Mouse (Mus musculus) hindbrain, postnatal 0 days (tissue): Measurements from ENCODE around the gene Adgrg3. TPM values are rescaled to one million over a fixed set of nuclear protein-coding genes. Genes with fewer than 3 reads are reported as not detected.

Experiments
- ATAC-seq: fragments of 200-750 bp; cut with Nextera tagmentation; 2 replicates; pipeline ENCODE4 v1.8.0; 2017; ENCODE audit warnings: mild to moderate bottlenecking, moderate TSS enrichment, moderate library complexity
- DNase-seq: peaks from one replicate; pipeline ENCODE4 v3.0.0-alpha.2; 2015; ENCODE audit warnings: low spot score
- H3K27ac ChIP-seq: fragments of 300-500 bp; sonication (generic); 2 replicates; pipeline ENCODE4 v1.5.1; 2014; ENCODE audit warnings: mild to moderate bottlenecking
- H3K27me3 ChIP-seq: fragments of 300-500 bp; sonication (generic); 2 replicates; pipeline ENCODE4 v1.6.1; 2014; ENCODE audit warnings: low read length, mixed read lengths; ENCODE audit not compliant: insufficient read depth
- H3K36me3 ChIP-seq: fragments of 300-500 bp; sonication (generic); 2 replicates; pipeline ENCODE4 v1.6.1; 2014; ENCODE audit warnings: low read length, mixed read lengths; ENCODE audit not compliant: insufficient read depth
- H3K4me1 ChIP-seq: fragments of 300-500 bp; sonication (generic); 2 replicates; pipeline ENCODE4 v1.6.1; 2014; ENCODE audit warnings: antibody characterized with exemption, low read length, mixed read lengths; ENCODE audit not compliant: insufficient read depth
- H3K4me2 ChIP-seq: fragments of 300-500 bp; sonication (generic); 2 replicates; pipeline ENCODE4 v1.6.1; 2014; ENCODE audit warnings: low read depth, mild to moderate bottlenecking, low read length, moderate library complexity, mixed read lengths
- H3K4me3 ChIP-seq: fragments of 300-500 bp; sonication (generic); 2 replicates; pipeline ENCODE4 v1.5.1; 2014; ENCODE audit warnings: low read length
- H3K9ac ChIP-seq: fragments of 300-500 bp; sonication (generic); replicated peaks from 2 replicates; pipeline ENCODE4 v1.6.1; 2014; ENCODE audit warnings: mild to moderate bottlenecking, low read length, moderate library complexity, mixed read lengths
- H3K9me3 ChIP-seq: fragments of 300-500 bp; sonication (generic); 2 replicates; pipeline ENCODE4 v1.6.1; 2016; ENCODE audit warnings: low read length, mixed read lengths
- CTCF ChIP-seq: IDR thresholded peaks from 2 replicates; pipeline ENCODE4 v1.5.1; 2016; ENCODE audit warnings: antibody characterized with exemption, control low read depth, low read depth
- WGBS: fragments of 180-500 bp; shearing (Covaris S2); extraction: QIAGEN DNeasy Blood & Tissue Kit; methylation state at CpG from one replicate; pipeline ENCODE4 v1.1.7; 2014; 5-methylcytosine and 5-hydroxymethylcytosine counted together
- polyA plus RNA-seq: library from polyadenylated mRNA; unstranded; fragments of >200 nt; fragmentation: Nextera tagmentation; extraction: Ambion mirVana; gene quantifications from 2 replicates; pipeline ENCODE4 v1.2.1, GENCODE M21; 2015
- total RNA-seq: library from RNA; depleted of rRNA; stranded (reverse); fragments of >200 nt; gene quantifications from 2 replicates; pipeline ENCODE4 v1.2.3, GENCODE M21; 2014

The Adgrg3 gene
- total and polyA plus RNA-seq, 2 experiments from 2014 or later: 0.54 to 1.3 TPM

GRCm38 (mm10) chr8:95001165-95001564 lies 16.3 kb upstream of the Adgrg3 start:
- DNase-seq (no peak), ATAC-seq (no peak)
- H3K9ac ChIP-seq: no peak overlapping the region
- no peaks in the 10 kb centered on the region for H3K9me3 ChIP-seq
- H3K4me3 ChIP-seq: no peak overlapping the region
- H3K4me1 ChIP-seq: peaks cover 46% of the 10 kb centered on the region
- peaks cover 31% of the 10 kb centered on the region for H3K36me3 ChIP-seq
- no peaks in the 10 kb centered on the region for H3K27me3 ChIP-seq
- peak overlapping the region; percentile 95 for H3K27ac ChIP-seq
- WGBS: 70% methylated on average over 5 of the region's 5 CpGs
- TF ChIP-seq CTCF: no peak
- peak overlapping the region; percentile 1; the same call in 1 of the 2 replicates for H3K4me2 ChIP-seq

GRCm38 (mm10) chr8:95001655-95002054 lies 15.8 kb upstream of the Adgrg3 start:
- ATAC-seq (peak; percentile 60), DNase-seq (peak; percentile 89)
- no peak overlapping the region for H3K9ac ChIP-seq
- H3K4me3 ChIP-seq: no peak overlapping the region
- peaks cover 43% of the 10 kb centered on the region for H3K4me1 ChIP-seq
- no peak overlapping the region for H3K4me2 ChIP-seq
- peak; percentile 99 for TF ChIP-seq CTCF
- H3K36me3 ChIP-seq: peaks cover 34% of the 10 kb centered on the region
- H3K9me3 ChIP-seq: no peaks in the 10 kb centered on the region
- no peaks in the 10 kb centered on the region for H3K27me3 ChIP-seq
- WGBS: 12% methylated on average over 7 of the region's 7 CpGs
- H3K27ac ChIP-seq: peak overlapping the region; percentile 95; the same call in 1 of the 2 replicates

DNA sequence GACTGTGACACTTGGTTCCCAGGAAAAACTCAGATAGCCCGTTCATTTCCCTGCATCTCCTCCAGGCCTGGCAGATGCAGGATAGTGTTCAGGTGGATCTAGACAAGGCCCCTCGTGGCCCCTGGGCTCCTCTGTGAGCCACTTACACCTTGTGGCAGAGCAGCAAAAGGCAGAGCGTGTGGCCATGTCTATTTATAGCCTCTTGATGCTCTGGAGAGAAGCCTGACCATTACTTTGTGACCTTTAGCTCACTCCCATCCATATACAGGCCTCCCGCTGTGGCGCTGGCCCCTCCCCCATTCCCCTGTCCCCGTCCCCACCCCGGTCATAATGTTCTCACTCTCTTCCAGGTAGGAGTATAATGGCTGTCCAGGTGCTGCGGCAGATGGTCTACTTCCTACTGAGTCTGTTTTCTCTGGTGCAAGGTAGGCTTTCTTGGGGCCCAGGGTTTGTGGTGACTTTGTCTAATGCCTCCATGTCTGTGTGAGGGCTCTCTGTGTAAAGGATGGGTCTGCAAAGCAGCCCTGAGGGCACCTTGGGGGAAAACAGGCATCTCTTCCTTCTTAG lies 15.3 kb upstream of the Adgrg3 start:
- Histone ChIP-seq H3K36me3 (peaks cover 39% of the 10 kb centered on the region), H3K4me3 (no peak overlapping the region), H3K9me3 (no peaks in the 10 kb centered on the region), H3K4me1 (peaks cover 42% of the 10 kb centered on the region), H3K27me3 (no peaks in the 10 kb centered on the region), H3K9ac (no peak overlapping the region), H3K27ac (peak overlapping the region; percentile 21; the same call in 1 of the 2 replicates), H3K4me2 (no peak overlapping the region)
- ATAC-seq (peak; percentile 10; the same call in 1 of the 2 replicates), DNase-seq (no peak)
- no peak for TF ChIP-seq CTCF
- 57% methylated on average over 8 of the region's 8 CpGs for WGBS

DNA sequence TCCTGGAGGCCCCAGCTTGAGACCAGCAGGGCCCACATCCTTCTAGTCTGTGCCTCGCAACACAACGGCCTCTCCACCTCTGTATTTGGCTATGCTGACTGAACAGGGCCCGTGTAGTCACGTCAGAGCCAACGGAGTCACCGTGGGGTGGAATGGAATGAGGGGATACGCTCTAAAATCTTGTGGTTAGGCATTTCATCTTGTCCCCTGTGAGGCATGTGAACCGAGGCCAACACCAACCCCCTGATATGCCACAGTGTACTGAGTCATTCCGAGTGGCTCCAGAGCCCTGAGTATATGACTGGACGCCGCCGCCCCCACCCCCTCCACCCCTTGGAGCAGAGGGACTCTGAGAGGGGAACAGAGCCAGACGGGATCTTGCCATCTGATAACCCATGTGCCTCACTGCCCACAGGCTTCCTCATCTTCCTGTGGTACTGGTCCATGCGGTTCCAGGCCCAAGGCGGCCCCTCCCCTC lies 5.0 kb upstream of the Adgrg3 start:
- H3K9me3 ChIP-seq: no peaks in the 10 kb centered on the region
- ATAC-seq (no peak), DNase-seq (no peak)
- WGBS: 89% methylated on average over 15 of the region's 15 CpGs
- H3K4me2 ChIP-seq: no peak overlapping the region
- H3K4me1 ChIP-seq: no peaks in the 10 kb centered on the region
- H3K27me3 ChIP-seq: no peaks in the 10 kb centered on the region
- no peak overlapping the region for H3K9ac ChIP-seq
- no peak overlapping the region for H3K4me3 ChIP-seq
- peaks cover 62% of the 10 kb centered on the region for H3K36me3 ChIP-seq
- TF ChIP-seq CTCF: no peak
- H3K27ac ChIP-seq: no peak overlapping the region

DNA sequence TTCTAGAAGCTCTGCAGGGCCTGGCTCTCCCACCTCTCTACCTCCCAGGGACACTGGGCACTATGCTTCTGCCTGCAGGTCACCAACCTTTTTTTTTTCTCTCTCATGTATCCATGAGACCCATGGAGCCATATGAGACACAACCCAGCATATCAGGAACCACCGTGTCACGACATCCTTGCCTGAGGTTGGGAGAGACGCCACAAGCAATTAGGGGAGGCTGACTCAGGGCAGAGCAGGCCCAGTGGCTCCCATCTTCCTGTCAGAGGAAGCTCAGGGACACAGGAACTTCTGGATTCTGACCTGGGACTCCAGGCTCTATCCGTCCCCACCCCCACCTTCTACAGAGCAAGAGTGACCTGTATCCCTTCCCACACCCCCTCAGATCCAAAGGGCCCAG lies 1.6 kb upstream of the Adgrg3 start:
- ATAC-seq (no peak), DNase-seq (no peak)
- no peak overlapping the region for H3K4me3 ChIP-seq
- no peaks in the 10 kb centered on the region for H3K9me3 ChIP-seq
- 72% methylated on average over 4 of the region's 4 CpGs for WGBS
- H3K9ac ChIP-seq: no peak overlapping the region
- no peaks in the 10 kb centered on the region for H3K4me1 ChIP-seq
- H3K36me3 ChIP-seq: peaks cover 30% of the 10 kb centered on the region
- no peaks in the 10 kb centered on the region for H3K27me3 ChIP-seq
- no peak overlapping the region for H3K4me2 ChIP-seq
- TF ChIP-seq CTCF: no peak
- no peak overlapping the region for H3K27ac ChIP-seq

DNA sequence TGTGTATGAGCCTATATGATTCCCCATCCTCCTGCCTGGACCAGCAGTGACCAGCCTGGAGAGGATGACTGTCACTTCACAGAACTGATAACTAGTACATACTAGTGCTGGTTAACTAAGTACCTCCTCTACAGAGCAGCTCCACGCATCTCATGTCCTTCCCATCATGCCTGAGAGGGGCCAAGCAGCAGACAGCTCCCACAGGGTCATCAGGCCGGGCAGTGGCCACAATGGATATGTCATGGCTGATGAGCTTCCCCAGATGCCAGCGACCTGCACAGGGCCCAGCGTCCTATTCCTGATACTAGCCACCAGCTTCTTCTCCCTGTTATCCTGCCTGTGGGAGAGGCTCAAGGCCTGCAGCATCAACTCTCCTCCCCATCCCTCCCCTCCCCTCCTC lies 808 bp upstream of the Adgrg3 start:
- 35% methylated on average over 4 of the region's 4 CpGs for WGBS
- H3K4me3 ChIP-seq: no peak overlapping the region
- DNase-seq (no peak), ATAC-seq (0 out of 2 replicates have a peak, but pooled peaks have one; percentile 36)
- peaks cover 24% of the 10 kb centered on the region for H3K36me3 ChIP-seq
- H3K27me3 ChIP-seq: no peaks in the 10 kb centered on the region
- no peak overlapping the region for H3K9ac ChIP-seq
- no peak overlapping the region for H3K4me2 ChIP-seq
- no peaks in the 10 kb centered on the region for H3K4me1 ChIP-seq
- TF ChIP-seq CTCF: no peak
- no peaks in the 10 kb centered on the region for H3K9me3 ChIP-seq
- H3K27ac ChIP-seq: no peak overlapping the region

- Histone ChIP-seq H3K4me2 (no peak overlapping the region), H3K36me3 (peaks cover 14% of the 10 kb centered on the region), H3K27ac (no peak overlapping the region), H3K9me3 (no peaks in the 10 kb centered on the region), H3K9ac (no peak overlapping the region), H3K27me3 (no peaks in the 10 kb centered on the region), H3K4me1 (no peaks in the 10 kb centered on the region), H3K4me3 (no peak overlapping the region)
- WGBS: 76% methylated on average over 9 of the region's 9 CpGs
- no peak for TF ChIP-seq CTCF
- DNase-seq (no peak), ATAC-seq (no peak)
These were observed 610 bp downstream of the Adgrg3 start for GRCm38 (mm10) chr8:95017969-95018635.
